Mouse (Mus musculus) spleen, adult 12 weeks (tissue): Measurements from ENCODE around the gene Mgll.
A peak's percentile ranks its signal among the peaks of the same experiment; 100 is the strongest.

Experiments
- DNase-seq: peaks from one replicate; pipeline ENCODE4 v3.0.0; 2022; ENCODE audit warnings: low spot score

Mgll gene

GRCm38 (mm10) chr6:88724313-88725195, at the start of gene Mgll:
Gene Mgll, plus strand, starts transcription at chr6:88724412.
- peak; percentile 73 for DNase-seq

- DNase-seq: no peak
Observed at GRCm38 (mm10) chr6:88675815-88676214, 48.4 kb upstream of the Mgll start.

DNA sequence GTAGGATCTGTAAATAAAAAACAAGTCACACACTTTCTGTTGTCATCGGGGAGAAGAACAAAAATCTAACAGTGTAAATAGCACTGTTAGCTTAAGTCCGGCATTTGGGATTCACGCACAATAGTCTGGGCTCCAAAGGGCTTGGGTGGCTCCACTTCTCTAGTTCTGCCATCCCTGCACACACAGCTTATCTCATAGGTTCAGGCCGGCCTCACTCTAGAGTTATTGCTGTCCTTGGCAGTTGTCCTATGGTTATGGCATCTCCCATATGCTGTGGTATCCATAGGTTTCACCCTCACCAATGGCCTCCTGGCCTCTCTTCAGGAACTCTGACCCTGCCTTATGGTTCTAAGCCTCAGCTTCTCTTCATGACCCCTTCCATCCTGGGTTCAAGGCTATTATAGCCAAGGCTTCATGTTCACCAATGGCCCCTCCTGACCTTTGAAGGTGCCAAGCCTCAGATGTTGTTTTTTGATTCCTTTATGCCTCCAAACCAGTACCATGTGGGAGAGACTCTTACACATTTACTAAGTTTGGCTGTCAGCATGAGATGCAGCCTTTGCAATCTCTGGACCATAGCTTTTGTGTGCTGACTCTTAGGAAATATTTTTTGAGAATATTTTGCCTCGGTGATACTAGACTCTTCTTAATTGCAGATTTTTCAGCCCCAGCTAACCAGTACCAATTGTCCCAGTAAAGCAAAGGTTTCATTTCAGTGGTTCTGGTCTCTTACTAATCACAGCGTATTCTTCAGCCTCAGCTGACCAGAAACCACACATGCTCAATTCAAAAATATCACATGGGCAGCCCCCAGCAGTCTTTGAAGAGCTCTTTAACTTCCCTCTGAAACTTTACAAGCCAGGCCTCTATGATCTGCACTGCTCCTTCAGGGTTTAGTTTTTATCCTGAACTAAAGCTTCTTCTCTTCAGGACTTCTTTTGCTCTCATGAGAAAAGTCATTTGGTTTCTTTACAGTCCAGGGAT, 47.2 kb upstream of the Mgll start:
- DNase-seq: peak; percentile 8

DNA sequence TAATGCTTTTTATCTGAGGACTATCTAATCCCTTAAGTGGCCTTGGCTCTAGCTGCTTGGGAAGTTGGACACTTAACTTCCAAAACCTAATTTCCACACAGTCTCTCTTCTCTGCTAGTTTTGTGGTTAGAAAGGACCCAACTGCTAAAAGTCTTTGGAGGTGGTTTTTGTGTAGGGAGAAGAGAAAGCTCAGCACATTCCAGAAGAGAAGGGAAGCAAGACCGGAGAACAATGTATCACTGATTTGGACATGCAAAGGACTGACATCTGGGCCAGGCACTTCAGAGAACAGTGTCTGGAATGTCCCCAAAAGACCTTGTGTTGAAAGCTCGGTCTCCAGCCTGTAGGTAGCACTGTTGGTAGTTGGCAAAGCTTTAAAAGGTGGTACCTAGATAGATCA, 46.5 kb upstream of the Mgll start:
- no peak for DNase-seq

GRCm38 (mm10) chr6:88681026-88681425, 43.2 kb upstream of the Mgll start:
- no peak for DNase-seq

GRCm38 (mm10) chr6:88683380-88684053, 40.7 kb upstream of the Mgll start:
- DNase-seq: no peak

- DNase-seq: no peak
Observed at GRCm38 (mm10) chr6:88688171-88688570, 36.0 kb upstream of the Mgll start.

DNA sequence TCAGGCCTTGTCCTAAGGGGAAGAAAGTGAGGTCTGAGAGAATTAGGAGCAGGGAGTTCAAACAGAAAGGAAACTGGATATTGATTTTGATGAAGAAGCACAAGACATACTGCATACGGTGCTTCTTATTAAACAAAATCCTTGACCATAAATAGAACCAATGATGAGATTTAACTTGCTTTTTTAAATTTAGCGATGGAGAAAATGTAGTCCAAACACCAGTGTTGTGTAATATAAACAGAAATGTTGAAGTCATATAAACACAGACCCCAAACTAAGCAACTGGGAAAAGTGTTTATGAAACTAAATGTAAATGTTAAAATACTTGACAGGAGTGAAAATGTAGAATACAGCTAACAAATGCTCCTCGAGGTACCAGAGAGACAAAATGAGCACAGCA, 35.5 kb upstream of the Mgll start:
- no peak for DNase-seq

DNA sequence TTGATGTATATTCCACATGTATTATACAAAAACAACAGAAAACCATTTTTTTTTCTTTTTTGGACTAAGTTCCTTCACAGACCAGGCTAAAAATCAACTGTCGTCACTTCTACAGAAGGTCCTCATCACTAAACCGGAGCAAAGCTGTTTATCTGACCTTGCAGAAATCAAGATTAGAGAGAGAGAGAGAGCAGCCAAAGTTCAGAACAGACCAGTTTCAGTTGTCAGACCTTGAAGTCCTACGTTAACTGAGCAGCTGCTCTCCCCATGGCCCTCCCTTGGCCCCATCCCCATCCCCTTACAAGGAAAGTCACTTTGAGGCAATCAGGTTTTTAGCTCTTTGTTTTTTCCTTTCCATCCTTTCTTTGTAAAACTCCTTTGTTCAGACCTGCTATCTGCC, 34.0 kb upstream of the Mgll start:
- DNase-seq: no peak

DNA sequence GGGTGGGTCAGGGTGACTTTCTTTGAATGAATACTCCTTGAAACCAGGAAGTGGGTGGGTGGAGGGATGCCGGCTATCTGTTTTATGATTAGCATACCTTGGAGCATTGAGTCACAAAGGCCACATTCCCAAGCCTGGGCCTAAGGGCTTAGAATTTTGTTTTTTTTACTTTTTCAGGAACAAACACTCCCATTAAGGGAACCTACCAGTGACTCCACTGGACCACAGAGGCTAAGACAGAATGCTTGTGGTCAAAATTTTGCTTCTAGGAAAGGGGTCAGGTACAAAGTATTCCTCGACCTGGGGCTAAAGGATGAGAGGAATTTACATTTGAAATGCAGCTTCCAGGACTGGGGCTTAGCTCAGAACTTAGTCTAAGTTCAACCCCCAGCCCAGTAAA, 32.9 kb upstream of the Mgll start:
- DNase-seq: no peak

DNA sequence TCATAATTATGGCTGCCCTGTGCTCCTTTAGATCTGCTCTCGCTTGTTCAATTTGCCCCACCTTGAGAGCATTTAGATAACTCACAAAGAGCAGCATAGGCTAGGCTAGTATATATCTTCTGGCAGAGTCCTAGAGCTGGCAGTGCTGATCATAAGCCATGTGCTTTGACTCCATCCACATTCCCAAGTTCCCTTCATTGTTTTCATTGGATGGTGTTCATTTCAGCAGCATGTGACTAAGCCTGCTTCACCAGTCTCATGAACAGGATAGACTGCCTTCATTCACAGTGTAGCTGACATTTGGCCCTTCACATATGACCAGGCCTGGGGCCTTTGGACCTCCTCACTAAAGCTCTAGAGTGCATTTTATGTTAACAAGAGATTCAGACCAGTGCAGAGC, 21.3 kb upstream of the Mgll start:
- no peak for DNase-seq

DNA sequence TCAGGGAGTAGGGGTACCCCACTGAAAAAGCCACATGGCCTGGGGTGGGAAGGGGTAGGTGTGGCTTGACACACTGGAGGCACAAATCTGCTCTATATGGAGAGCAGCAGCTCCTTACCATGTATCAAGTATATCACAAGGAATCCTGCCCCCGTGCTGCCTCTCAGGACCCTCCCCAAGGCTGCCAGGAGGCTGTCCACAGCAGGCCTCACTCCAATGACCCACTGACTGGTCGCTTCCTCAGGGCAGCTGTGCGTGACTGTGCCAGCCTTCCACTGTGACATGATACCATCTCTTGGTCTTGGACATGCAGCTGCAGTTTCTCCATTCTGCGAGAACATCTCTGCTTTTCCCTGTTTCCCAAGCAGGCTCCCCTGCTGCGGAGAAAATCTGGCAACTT, 20.5 kb upstream of the Mgll start:
- no peak for DNase-seq

DNA sequence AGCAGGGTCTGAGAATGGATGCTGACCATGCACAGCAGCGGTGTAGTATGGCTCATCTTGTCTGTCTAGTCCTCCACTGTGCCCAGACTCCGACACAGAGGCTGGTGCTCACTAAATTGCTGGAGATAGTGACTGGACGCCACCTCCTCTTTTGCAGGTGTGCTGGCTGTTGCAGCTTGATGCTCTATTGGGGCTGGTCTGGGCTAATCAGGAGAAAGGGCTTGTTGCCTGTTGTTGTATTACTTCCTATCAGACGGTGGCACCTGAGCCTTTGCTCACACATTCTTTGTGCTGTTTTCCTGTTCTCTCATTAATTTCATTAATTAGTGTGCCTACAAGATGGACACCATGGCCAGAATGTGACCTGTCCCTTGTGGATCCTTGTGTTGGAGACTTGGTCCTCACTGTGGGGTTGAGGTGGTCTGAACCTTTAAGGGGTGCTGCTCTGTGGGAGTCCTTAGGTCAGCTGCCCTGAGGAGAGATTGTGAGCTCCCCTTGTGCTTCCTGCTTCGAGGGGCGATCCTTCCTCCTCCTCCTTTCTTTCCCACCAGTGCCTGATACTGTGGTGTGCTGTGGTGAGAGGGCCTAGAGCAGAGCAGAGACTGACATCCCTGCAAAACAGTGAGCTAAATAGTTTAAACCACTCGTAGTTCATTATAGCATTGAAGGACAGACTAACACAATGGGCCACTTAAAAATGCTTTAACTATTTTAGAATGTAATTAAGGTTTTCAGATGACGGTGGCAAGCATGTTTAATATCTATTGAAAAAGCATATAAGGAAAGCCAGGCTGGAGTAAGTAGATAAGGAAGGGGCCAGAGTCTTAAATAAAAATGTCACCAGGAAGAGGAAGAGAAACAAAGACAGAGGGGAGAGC, 15.6 kb upstream of the Mgll start:
- peak; percentile 25 for DNase-seq

DNA sequence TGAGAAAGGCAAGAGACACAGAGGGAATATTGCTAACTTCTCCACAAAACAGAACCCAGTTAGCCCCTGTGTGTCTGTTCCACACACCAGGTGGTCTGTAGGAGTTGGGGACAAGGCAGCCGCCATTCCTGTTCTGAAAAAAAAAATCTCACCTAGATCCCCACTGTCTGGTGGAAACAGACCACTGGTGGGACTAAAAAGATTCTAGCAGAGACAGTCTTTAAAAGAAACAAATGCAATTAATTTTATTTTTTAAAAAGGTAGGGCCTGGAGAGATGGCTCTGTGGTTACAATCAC, 15.0 kb upstream of the Mgll start:
- no peak for DNase-seq

DNA sequence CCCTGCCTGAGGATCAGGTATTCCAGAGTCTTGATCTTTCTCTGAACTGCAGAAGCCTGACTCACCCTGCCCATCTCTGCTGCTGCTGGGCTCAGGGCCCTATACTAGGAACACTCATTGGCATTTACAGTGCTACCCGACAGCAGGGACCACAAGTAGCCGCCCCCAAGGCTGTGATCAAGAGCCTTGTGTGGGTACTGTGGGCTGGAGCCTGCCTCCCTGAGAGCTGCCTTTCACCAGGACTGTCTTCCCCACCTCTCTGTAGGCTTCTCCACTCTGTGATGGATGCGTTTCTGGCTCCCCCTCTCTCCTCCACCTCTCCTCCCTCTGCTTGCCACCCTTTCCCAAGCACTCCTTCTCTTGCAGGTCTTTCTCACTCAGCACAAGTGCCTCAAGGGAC, 12.9 kb upstream of the Mgll start:
- no peak for DNase-seq

- no peak for DNase-seq
Observed at GRCm38 (mm10) chr6:88712083-88712482, 12.1 kb upstream of the Mgll start.

DNA sequence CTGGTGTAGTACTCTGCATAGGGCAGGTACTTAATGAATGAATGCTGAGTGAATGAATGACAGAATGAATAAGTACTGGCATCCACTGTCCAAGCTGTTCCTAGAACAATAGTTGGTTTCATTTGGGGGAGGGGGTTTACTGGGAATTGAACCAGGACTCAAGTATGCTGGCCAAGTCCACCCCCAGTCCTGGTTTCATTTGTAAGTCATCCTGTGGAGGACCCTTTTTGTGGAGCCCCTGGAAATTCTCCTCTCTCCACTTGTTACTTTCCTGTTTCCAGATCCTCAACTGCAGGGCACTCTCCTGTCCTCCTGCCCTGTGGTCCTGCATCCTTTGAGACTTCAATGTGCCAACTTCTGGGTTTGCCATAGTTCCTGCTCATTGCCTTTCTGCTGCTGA, 10.9 kb upstream of the Mgll start:
- no peak for DNase-seq

DNA sequence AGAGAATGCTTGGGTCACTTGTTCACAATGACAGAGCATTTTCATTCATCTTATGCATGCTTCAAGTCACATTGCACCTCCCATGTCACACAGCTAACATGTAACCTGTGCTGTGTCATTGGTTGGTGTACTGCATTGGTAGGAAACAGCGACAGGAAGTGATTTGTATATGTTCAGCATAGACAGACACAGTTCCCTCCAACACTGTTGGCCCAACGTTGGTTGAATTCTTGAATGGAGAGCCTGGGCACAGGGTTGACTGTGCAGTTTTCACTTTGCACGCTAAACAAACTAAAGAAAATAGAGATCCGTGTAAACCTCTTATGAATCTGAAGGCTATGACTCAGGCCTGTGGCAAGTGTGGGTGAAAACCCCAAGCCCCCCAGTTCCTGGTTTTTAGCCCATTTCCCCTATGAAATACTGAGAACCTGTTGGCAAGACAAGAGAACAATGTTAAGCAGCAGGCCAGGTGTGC, 10.0 kb upstream of the Mgll start:
- DNase-seq: no peak

DNA sequence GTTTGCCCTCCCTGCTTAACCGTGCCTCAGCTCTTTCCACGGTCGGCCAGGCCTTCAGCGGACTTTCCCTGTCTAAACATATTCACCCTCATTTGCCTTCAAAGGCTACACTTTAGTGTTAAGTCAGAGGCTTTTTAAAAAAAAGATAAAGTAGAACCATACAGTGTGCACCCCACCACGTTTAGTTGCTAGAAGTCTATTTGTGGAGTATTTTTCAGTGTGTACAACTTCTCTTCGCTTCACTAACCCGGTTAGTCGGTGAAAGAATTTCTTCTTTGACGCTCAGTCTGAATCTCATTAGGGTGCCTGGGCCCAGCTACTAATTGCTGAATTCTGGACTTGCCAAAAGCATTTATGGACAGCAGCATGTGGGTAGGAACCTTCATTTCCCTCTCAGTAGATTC, 8.8 kb upstream of the Mgll start:
- no peak for DNase-seq

DNA sequence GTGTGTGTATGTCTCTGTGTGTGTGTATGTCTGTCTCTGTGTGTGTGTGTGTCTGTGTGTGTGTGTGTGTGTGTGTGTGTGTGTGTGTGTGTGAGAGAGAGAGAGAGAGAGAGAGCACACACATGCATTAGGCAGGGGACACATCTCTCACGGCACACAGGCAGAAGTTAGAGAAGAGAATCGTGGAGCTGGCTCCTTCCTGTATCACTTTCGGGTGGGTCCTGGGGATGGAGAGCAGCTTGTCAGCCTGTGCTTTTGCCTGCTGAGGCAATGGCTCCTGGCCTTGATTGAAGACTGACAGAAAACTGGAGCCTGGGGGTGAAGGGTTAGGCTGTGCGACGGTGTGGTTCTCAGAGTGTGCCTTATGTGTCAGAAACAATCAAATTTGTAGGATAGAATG, 8.2 kb upstream of the Mgll start:
- no peak for DNase-seq
